Mouse (Mus musculus): ENCODE data around the gene Gpr137c.
A peak's percentile ranks its signal among the peaks of the same experiment; 100 is the strongest.

The Gpr137c gene

DNA sequence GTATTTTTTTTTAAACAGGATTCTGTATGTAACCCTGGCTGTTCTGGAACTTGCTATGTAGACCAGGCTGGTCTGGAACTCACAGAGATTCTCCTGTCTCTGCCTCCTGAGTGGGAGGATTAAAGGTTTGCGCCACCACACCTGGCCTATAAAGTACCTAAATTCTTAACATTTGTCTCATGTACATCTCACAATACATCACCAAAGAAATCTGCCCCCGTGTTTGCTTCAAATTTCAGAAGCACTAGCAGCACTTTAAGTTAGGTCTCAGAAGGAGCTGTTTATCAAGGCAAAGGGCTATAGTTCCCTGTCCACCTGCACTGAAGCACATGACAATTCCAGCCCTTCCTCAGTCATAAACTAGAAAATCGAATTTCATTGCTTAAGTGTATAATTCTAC lies 62.5 kb downstream of the Gpr137c start:
- DNase-seq (ENCODE audit: extremely low read depth, low read depth): no peak

DNA sequence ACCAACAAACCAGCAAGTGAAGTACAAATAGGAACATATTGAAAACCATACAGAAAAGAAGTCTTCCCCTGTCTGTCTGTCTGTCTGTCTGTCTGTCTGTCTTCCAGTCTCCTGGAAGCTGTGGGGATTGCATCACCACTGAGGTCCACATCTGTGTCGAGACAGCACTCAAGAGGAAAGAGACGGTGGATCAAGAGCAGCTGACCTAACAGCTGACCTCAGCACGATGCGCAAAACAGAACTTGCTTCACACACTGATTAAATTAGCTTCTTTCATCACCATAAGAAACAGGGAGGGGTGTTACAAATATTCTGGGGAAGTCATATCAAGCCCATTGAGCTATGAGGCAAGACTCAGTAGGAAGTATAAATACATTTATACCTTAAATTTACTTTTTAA lies 72.1 kb downstream of the Gpr137c start:
- no peak for DNase-seq (ENCODE audit: extremely low read depth, low read depth)

DNA sequence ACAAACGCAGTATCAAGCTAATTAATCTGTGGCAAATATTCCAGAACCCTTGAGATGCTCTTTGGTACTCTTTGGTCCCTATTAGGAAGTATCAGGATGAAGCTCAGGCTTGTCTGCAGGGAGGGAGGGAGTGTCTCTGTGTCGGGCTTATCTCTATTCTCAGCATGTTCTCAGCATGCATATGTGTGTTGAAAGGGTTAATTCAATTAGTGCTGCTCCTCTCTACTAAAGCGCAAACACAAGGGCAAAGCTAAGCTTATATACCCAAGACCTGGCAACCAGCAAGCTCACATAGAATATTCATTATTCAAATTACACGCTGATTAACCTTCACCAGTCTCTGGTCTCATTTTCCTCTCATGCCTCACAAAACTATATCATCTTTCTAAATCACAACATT lies 84.4 kb downstream of the Gpr137c start:
- DNase-seq (ENCODE audit: extremely low read depth, low read depth): no peak

DNA sequence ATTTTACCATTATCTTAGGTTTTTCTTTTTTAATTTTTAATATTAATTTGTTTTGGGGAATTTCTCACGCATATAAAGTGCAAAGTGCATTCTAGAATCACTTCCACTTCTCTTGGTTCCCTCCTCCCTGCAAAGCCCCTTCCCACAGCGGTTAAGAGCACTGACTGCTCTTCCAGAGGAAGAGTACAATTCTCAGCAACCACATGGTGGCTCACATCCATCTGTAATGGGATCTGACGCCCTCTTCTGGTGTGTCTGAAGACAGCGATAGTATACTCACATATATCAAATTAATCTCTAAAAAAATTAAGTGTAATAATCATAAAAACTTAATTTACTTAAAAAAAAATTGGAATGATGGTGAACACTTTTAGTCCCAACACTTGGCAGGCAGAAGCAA lies 84.9 kb downstream of the Gpr137c start:
- no peak for DNase-seq (ENCODE audit: extremely low read depth, low read depth)

DNA sequence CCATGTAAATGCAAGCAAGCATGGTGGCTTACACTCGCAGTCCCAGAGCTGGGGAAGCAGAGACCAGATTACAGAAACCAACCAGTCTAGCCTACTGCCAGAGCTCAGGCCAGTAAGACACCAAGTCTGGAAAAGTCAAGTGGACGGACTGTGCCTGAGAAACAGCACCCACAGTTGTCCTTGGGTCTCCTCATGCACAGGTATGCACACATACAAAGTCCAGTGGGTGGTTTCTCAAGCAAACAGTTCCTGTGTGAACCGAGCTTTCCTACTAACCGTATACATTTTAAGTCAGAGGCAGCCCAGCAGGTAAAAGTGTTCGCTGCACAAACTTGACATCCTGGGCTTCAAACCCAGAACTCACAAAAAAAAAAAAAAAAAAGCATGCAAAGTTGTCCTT lies 86.3 kb downstream of the Gpr137c start:
- DNase-seq (ENCODE audit: extremely low read depth, low read depth): no peak

DNA sequence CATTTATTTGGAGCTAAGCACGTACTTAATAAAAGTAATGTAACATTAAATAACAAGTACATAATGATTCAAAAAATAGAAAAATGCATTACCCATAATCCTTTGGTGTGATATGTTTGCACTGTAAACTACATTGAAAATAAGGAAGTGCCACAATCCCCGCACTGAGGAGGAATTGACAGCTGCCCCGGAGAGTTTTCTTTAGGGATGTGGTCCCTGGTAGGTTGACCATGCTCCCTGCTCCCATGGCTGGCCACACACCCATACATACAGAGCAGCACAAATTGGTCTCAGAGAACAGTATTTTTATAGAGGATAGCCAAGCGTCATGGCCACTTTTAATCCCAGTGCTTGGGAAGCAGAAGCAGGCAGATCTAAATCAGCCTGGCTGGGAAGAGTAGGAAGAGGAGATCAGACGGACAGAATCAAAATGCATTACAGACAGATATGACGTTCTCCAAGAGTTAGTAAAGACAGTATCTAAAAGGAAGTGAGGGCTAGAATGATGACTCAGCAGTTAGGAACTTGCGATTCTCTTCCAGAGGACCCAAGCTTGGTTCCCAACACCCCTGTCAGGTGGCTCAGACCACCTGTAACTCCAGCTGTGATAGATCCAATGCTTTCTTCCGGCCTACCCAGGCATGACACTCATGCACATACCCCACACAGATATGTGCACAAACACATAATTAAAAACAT lies 88.3 kb downstream of the Gpr137c start:
- DNase-seq (ENCODE audit: extremely low read depth, low read depth): no peak

DNA sequence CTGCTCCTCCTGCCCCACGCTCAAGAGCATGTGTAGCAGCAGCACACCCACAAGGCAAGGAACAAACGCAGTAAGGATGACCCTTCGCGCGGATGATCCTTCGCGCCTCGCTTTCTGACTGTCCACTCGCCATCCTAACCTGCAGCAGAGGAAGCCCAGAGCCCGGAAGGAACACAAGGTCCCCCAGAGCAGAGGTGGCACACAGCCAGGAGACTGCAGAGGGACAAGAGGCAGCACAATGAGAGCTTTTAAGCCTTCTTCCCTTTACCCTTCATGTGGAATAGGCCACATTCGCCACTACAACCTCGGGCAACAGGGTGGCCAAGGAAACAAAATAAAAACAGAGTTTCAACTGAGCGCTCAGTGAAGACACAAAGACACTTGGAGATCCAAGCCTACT lies 90.1 kb downstream of the Gpr137c start:
- no peak for DNase-seq (ENCODE audit: extremely low read depth, low read depth)

DNA sequence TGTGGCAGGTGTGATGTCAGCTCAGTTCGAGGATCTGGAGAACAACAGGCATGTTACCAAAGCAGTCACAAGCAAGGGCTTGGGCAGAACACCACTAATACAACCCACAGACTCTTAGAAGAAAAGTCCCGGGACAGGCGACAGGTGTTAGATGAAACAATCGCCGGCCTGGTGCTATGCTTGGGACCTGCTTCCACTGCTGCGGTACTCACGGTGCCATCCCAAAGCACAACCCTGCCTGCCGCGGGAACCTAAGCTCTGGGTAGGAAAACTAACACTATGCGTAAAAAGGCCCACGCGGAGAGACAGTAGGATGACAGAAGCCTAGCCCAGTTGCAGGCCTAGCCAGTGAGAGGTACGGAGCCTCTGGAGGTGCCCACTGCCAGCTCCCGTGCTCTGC lies 90.6 kb downstream of the Gpr137c start:
- DNase-seq (ENCODE audit: extremely low read depth, low read depth): no peak

DNA sequence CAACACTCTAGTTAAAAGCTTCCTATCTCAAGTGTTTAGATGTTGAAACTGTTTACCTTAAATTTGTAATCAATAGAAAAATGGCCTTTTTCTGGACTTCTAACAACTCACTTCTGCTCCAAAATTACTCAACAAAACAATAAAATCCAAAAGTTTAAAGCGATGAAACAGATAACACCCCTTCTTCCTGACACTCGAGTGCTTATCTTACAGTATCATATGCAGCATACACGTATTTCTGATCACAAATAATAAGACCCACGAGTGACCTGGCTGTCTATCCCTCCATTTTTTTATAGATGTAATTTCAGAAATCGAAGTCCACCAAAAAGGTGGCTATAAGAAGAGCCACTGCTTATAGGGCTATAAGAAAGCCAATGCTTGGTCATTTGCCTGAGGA lies 97.4 kb downstream of the Gpr137c start:
- no peak for DNase-seq (ENCODE audit: extremely low read depth, low read depth)

DNA sequence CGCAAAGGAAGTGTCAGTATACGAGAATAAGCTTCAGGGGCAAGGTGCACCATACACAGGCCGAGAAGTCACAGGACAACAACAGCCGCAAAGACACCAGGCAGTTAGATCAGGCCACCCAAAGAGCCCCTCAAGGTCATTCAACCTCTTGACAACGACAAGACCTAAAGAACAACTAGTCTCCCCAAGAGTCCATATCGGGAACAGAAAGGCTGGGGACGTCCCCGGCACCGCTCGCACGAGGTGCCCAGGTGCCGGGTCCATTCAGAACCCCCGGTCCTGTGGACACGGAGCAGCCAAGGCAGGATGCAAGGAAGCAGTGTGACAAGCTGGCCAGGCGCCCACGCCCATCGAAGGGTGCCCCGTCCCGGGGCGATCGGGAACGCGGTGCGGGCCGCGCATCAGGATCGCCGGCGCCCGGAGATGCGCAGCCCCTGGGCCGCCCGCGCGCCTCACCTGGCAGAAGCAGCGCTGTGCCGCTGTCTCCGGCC lies 98.4 kb downstream of the Gpr137c start:
- peak; percentile 49 for DNase-seq (ENCODE audit: extremely low read depth, low read depth)

DNA sequence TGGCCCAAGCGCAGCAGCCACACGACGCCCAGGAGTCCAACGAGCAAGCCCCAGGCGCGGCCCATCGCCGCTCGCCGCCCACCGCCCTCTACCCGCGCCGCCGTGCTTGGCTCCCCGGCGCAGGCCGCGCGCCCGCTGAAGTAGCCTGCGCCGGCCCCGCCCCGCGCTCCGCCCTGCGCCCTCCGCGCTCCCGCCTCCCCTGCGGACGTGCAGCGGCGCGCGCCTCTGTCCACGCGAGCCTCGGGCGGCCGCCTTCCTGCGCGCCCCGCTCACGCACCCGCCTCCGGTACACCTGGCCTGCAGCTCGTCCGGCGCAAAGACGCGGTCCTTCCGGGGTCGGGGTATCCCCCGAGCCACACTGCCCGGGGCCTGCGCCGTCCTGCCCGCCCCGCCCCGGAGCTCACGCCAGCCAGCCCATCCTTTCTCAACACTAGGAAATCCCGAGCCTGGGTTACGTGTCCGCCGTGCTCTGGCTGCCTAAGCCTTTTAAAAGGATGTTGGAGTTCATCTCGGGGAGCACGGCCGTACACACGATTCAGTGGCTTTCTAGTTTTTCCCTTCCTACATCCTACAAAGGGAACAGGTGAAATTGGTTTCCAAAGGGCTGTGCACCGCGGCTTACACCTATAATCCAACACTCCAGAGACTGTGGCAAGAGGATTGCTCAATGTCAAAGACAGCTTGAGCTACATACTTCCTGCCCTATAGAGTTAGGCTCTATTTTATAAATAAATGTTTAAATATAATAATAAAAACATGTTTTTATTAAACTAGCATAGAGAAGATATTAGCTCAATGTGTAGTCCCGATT lies 99.1 kb downstream of the Gpr137c start, which contains the start of gene Ero1l:
Gene Ero1l (minus strand): TSS at position 346 of the 811 bp plus-strand sequence.
- DNase-seq (ENCODE audit: extremely low read depth, low read depth): peak; percentile 60

DNA sequence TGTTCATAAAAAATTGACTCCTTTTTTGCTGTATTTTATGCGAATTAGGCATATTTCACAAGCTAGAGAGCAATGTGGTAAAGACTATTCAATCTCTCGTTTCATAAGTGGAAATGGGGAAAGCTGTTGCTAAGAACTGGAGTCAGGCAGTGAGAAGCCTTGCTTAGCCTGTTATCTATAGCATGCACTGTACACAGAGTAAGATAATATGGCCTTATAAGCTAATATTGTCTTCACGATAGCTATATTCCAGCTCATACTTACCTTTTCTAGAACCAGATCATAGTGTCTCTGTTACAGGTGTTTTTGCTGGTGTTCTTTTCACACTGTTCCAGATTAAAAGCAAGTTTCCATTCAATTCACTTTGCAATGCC lies 99.7 kb downstream of the Gpr137c start:
- peak; percentile 54 for DNase-seq (ENCODE audit: extremely low read depth, low read depth)

DNA sequence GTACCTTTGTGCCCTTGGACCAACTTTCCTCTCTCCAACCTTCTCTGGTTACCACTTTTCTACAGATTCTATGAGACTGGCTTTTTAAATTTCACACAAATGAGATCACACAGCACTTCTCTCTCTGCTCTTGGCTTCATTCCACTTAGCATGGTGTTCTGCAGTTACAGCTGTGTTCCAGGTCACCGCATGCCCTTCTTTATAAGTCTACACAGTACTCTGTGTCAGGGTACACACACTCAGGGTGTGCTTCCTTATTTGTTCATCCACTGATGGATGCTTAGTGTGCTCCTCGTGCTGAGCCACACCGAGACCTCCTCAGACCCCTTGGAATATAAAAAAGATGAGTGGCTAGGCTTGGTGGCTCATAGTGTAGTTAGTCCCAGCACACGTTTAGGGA lies 100.6 kb downstream of the Gpr137c start:
- DNase-seq (ENCODE audit: extremely low read depth, low read depth): no peak

DNA sequence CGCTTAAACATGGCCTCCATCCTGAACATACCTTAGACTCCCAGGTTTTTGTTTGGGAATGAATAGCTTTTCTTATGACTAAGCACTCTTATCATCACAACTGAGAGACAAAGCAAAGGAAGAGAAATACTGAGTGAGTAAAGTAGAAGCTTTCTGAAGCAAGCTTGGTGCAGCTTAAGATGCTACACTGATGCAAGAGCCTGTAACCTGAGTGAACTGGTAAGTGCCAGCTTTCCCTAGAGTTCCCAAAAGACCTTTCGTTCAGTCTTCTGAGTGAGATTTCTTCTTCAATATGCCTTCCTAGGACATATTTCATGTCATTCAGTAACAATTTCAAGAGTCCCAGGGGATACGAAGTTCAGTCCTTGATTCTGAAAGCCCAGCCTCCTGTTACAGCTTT lies 101.5 kb downstream of the Gpr137c start:
- DNase-seq (ENCODE audit: extremely low read depth, low read depth): peak; percentile 40

DNA sequence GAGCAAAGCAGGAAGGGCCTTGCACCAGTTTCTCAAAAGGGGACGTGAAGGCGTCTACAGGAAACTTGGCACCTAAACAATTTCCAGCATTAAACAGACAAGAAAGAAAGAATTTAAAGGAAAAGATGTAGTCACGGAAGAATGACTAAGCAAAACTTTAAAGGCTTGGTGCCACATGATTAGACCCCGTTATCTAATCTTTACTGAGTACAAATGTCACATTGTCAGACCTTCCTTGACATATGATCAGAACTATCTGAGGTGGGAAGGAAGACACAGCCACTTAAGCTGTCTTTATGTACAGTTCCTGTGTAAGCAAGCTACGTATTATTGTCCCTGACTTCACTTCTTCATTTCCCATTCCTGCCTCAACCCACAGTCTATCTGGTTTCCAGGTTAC lies 102.1 kb downstream of the Gpr137c start:
- peak; percentile 84 for DNase-seq (ENCODE audit: extremely low read depth, low read depth)

DNA sequence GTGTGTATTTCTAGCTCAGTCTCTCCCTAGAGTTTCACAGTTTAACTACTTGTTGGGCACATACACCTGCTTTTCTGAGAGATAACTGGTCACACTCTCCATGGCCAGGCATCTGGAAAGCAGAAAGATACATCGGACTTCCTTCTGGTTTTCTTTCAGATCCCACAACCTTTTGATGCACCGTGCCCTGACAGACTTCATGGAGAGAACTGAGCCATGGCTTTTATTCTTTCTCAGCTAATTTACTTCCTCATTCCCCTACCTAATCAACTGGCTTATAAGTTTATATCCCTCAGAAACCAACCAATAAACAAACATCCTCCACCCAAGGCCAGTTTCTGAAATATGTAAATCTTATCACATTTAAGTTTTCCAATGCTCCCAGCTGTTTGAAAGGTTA lies 102.9 kb downstream of the Gpr137c start:
- peak; percentile 36 for DNase-seq (ENCODE audit: extremely low read depth, low read depth)

DNA sequence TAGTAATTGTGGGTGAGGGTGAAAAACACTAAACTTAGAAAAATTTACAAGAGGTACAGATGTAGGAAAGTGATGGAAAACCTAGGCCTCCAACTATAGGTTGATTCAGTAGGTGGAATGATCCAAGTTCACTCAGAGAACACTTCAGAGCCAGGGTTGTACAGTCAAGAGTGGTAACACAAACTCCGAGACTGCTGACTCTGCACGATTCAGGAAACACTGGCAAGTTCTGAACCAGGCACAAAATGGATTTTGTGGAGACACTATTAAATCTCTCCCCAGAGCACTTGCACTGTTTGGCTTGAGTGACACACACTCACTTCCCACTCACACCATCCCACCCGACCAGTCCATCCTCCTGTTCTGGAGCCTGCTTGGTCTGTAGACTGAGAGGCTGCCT lies 103.8 kb downstream of the Gpr137c start:
- no peak for DNase-seq (ENCODE audit: extremely low read depth, low read depth)

DNA sequence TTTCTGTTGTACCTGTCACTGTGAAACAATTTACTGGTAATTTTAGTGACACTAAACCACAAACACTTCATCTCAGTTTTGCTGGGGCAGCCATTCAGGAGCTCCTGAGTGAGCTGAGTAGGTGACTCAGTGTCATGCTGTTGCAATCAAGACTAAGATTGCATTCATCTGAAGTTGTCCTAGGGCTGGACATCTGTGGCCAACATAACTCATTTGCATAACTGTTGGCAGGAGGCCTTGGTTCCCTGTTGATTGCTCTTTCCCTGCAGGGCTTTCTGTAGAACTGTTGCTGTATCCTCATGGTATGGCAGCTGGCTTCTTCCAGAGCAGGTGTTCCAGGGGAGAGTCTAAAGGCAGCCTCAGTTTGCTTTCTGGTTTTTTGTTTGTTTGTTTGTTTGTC lies 106.0 kb downstream of the Gpr137c start:
- no peak for DNase-seq (ENCODE audit: extremely low read depth, low read depth)

DNA sequence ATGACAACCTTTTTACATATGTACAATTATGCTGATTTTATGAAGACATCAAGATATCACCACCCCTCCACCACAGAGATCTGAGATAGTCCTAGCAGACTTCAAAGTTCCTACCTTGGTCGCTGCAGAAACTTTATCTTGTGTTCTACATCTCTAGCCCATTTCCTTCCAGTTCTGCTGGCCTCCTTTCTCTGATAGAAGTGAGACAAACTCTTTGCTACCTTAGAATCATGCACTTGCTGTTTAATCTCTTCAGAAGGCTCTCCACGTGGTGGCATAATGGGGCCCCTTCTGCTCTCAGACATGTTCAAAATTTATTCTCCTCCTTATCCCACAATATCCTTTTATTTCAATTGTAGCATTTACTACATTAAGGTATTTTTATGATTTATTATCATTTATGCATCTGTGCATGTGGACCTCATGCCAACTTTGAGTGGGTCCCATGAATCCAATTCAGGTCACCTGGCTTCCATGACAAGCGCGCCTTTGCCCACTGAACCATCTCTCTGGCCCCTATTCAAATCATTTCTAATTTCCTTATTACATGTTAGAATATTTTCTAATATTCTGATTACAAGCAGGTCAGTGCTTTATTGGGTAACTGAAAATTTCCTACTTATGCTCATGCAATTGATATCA lies 108.7 kb downstream of the Gpr137c start:
- DNase-seq (ENCODE audit: extremely low read depth, low read depth): no peak

DNA sequence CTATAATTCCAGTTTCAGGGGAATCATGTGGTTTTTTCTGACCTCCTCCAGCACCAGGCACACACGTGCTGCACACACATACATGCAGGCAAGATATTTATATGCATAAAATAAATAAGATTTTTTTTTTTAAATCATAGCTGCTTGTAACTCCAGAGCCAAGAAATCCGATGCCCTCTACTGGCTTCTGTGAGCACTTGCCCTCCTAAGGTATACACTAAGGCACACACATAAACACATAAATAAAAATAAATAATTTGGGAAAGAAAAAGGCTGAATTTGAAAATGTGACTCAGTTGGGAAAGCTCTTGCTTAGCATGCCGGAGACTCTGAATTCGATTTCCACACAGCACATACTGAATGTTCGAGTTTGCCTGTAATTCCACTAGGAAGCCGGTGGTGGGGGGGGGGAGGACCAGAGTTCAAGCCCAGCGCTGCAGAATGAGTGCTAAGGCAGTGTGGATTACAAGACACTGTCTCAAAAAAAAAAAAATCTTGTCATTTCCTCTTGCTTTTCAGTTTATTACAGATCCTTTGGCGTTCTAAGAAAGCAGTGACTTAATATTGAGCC lies 109.6 kb downstream of the Gpr137c start:
- DNase-seq (ENCODE audit: extremely low read depth, low read depth): no peak

DNA sequence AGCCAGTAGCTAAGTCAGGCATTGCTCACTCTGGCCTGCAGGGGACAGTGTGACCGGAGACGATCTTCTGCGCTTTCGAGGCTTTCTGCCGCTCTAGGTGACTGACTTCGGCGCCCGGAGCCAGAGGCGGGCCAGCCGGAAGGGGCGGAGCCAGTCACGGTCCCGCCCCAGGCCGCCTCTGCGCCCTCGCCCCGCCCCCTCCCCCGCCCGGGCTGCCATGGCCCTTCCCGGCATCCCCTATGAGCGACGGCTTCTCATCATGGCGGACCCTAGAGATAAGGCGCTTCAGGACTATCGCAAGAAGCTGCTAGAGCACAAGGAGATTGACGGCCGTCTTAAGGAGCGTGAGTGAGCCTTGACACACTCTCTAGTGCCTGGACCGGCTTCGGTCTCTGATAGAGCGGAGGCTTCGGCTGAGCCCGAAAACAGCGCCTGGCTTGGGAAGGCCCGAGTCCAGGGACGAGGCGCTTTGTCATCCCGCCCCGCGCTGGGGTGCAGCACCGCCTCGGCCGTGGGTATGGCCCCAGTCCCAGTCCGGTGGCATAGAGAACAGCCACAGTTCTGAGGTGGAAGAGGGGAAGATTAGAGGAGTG lies 110.2 kb downstream of the Gpr137c start, which contains the start of gene Psmc6:
Gene Psmc6 (plus strand): TSS at position 200 of the 593 bp plus-strand sequence.
- peak; percentile 80 for DNase-seq (ENCODE audit: extremely low read depth, low read depth)

All from MEL-GATA-1-ER (cell line).